Mouse (Mus musculus) layer of hippocampus, adult 18-20 months (tissue): ENCODE results near the gene Ifi35. TPM values are rescaled to one million over a fixed set of nuclear protein-coding genes. Genes with fewer than 3 reads are reported as not detected.
"Not testable (repeated sequence)": the region's sequence is repeated elsewhere in the genome, so short reads cannot be mapped to it uniquely, and the experiment has no call there.

Experiments
- DNase-seq, 2 experiments: peaks; one replicate each; pipeline ENCODE4 v3.0.0; 2022; ENCODE audit warnings: low spot score in 2 of 2
- total RNA-seq, 2 experiments: library from RNA; stranded (reverse); gene quantifications; 2 replicates each; pipeline ENCODE4 v1.2.3; 2021

The Ifi35 gene
- total RNA-seq, 2 experiments from 2014 or later: 2.4 to 2.7 TPM

DNA sequence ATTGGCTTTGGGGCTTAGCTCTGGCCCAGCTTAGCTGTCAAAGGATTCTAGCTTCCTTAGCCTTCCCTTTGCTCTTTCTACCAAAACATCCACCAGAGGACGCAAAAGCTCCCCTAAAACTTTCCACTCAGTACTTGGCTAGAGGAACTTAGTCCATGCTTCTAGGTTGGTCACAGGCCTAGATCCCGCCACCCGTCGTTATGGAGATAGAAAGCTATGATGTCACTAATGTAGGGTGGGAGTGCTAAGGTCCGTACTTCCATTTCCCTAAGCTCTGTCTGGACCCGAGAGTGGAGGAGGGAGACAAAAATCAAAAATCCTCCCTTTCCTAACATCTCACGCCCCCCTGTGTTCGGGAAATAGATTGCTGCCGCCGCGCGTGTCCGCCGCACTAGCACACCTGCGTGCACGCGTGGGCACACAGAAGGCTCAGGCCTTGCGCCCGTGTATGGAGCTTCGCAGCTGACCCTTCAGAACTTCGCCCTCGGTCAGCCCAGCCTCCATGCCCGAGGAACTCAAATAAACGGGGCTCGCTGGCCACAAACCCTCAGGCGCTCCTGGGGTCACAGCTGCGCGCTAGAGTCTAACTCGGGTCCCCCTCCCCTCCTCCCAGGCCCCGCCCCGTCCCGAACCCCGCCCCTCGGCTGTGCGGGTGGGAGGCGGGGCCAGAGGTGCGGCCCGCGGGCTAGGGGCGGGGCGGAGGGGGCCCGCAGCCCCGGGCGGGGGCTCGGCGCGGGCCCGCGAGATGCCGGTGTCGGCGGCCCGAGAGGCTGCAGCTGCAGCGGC, 19.5 kb downstream of the Ifi35 start:
- peak; percentile 23 to 77 for DNase-seq

DNA sequence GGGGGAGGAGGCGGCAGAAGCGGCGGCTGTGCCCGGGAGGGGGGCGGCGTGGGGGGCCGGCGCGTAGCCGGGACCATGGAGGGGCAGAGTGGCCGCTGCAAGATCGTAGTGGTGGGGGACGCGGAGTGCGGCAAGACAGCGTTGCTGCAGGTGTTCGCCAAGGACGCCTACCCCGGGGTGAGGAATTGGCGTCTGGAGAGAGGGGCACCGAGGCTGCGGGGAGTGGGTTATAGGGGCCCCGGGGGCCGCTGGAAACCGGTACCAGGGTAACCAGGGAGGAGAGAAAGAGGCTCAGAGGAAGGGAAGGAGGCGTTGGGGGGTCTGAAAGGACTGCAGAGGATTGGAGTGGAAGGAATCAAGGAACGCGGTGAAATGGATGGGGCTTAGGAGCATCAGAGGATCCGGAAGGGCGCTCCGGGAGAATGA, 20.1 kb downstream of the Ifi35 start:
- DNase-seq: no peak

DNA sequence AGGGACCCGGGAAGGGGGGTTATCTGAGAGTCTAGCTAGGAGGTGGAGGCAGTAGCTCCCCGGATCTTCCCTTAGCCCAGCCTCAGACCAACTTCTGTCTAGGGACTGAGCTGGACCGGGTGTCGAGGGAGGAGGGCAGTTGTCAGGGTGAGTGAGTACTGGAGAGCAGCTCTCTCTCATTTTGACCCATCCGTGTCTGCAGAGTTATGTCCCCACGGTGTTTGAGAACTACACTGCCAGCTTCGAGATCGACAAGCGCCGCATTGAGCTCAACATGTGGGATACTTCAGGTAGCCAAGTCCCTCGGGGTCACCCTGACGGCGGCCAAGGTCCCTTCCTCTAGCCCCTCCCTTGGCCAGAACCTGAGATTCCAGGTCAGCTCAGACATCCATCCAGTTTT, 20.5 kb downstream of the Ifi35 start:
- no peak for DNase-seq

DNA sequence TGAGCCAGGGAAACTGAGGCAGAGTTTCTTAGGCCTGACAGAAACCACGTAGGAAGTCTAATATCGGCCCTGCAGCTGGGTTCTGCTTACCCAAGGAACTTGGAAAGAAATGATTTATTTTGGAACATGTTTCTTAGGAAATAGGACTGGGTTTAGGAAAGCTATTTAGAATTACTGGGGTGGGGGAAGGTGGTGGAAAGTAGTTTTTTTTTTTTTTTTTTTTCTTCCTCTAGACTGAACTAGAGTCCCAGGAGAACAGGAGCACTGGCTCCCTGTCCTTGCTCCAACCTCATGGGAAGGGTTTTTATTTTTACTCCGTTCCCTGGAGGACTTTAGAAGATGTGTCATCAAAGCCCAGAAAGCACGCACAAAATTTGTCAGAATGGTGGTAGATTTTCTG, 20.9 kb downstream of the Ifi35 start:
- no peak for DNase-seq

DNA sequence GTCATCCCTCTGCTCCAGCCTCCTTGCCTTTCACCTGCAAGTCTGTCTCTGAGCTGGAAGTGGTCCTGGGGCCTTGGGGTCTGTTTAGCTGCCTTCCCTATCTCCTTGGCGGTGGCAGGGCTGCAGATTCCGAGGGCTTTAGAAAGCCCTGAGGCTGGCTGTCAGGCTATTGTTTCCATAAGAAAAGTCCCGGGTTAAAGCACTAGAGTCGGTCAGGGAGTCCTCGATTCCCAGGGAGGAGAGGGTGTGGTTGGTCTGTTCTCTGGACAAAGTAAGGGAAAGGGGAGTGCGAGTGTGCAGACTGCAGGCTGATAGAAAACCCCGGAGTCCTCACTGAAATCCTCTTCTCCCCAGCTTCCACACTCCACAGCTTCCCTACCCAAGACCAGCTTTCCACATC, 22.0 kb downstream of the Ifi35 start:
- no peak for DNase-seq

DNA sequence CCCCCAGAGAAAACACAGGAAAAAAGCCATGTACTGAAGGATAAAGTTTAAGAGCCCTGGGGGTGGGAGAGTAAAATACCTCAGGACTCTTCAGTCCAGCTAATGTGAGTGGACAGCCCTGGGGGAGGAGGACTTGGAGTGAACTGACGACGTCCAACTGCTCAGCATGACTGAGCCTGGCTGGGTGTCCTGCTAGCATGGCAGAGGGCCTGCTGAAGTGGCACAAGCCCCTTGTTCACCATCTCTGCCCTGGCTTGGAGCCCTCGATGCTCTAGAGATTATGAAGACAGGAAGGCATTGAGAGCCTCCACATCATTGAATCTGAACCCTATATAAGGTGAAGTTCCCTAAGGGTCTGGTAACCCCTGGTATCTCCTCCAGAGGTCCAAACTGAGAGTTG, 23.7 kb downstream of the Ifi35 start:
- DNase-seq: no peak

GRCm38 (mm10) chr11:101472336-101472735, 24.1 kb downstream of the Ifi35 start:
- DNase-seq: peak; percentile 8 to 19

GRCm38 (mm10) chr11:101473686-101474085, 25.5 kb downstream of the Ifi35 start:
- not testable (repeated sequence) for DNase-seq

- no peak for DNase-seq
Measured at GRCm38 (mm10) chr11:101474298-101474697, 26.1 kb downstream of the Ifi35 start.

- not testable (repeated sequence) for DNase-seq
Measured at GRCm38 (mm10) chr11:101476361-101476760, 28.2 kb downstream of the Ifi35 start.

GRCm38 (mm10) chr11:101477194-101477551, 29.0 kb downstream of the Ifi35 start:
- no peak for DNase-seq

DNA sequence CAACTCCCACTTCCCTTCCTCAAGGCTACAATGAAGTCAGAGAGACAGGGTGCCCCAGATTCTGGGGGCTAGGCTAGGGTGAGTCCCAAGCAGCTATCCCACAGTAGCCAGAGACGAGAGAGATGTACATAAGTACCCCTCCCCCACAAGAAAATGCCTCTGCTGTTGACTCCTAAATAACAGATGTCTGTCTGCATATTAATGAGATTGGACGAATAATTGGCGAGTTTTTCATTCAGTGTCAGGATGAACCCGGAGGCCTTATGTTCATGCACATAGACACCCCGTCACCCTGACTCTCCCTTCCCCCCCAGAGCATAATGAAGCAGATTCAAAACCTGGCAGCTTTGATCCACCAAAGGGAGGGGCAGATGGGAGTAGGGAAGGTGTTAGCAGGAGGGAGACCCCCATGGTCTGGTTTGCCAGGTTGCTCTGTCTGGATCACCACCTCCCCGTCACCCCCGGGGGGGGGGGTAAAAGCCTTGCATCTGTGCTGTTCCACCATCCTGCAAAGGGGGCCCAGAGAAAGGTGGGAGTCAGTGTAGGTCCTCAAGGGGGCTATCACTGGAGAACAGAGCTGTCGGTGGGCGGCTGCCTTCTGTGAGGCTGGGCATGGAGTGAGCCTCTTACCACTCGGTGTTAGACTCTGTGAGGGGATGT, 29.5 kb downstream of the Ifi35 start:
- DNase-seq: no peak

- DNase-seq: peak; percentile 28 to 31
Measured at GRCm38 (mm10) chr11:101479171-101479635, 31.0 kb downstream of the Ifi35 start.

- no peak for DNase-seq
Measured at GRCm38 (mm10) chr11:101480912-101481311, 32.7 kb downstream of the Ifi35 start.

GRCm38 (mm10) chr11:101483804-101484203, 35.6 kb downstream of the Ifi35 start:
- DNase-seq: no peak

GRCm38 (mm10) chr11:101484245-101484644, 36.0 kb downstream of the Ifi35 start:
- DNase-seq: no peak

GRCm38 (mm10) chr11:101484814-101485213, 36.6 kb downstream of the Ifi35 start:
- no peak for DNase-seq

DNA sequence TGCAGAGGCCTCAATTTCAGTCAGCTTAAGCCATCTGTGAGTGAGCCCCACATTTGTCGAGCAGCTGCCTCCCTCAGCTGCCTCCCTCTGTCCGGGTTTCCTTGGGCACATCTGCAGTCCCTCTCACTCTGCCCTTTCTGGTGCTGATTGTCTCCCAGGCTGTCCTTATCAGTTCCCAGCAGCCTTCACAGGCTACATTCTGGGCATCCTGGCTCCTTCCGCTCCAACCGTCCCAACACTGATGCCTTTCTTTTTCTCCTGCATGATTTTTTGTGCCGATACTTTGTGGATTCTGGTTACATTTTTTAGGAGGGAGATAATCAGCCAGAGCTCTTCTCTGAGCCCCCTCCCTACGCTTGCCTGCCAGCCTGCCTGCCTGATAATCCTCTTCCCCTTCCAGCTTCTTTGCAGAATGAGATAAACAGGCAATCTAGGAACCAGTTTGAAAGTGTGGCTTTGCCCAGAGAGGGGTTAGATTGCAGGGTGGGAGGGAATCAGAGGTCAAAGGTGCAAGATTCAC, 37.4 kb downstream of the Ifi35 start:
- no peak for DNase-seq

- DNase-seq: no peak
Measured at GRCm38 (mm10) chr11:101486126-101486525, 37.9 kb downstream of the Ifi35 start.

GRCm38 (mm10) chr11:101506269-101506780, 58.1 kb downstream of the Ifi35 start:
- DNase-seq: no peak

DNA sequence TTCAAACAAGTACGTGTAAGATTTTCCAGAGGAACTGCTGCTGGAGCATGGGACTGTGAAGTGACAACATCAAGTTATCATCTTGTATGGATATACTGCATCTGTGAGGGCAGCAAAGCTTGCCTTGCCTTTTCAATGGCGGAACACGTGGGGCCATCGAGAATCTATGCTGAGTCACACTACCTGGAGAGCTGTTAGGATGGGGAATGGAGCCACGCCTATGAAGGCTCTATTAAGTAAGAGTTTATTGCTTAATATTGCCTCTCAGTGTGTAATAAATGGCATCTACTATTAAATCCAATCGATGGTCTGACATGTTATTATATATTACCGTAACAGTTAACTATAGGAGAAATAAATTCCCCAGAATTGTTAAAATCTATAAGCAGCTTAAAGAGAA, 58.9 kb downstream of the Ifi35 start:
- DNase-seq: no peak
